Mouse (Mus musculus) forebrain, embryonic 11.5 days (tissue): ENCODE data around the gene Rpl13a. TPM values are rescaled to one million over a fixed set of nuclear protein-coding genes. Genes with fewer than 3 reads are reported as not detected.
A peak's percentile ranks its signal among the peaks of the same experiment; 100 is the strongest.

Experiments used
- ATAC-seq: fragments of 200-750 bp; cut with Nextera tagmentation; replicated peaks from 2 replicates; pipeline ENCODE4 v1.8.0; 2017; ENCODE audit warnings: moderate TSS enrichment; ENCODE audit not compliant: low FRiP score
- DNase-seq: peaks from one replicate; pipeline ENCODE4 v3.0.0-alpha.2; 2017; ENCODE audit warnings: low spot score
- H3K27ac ChIP-seq: fragments of 300-500 bp; sonication (generic); 2 replicates; pipeline ENCODE4 v1.5.1; 2014; ENCODE audit warnings: low read depth, low read length
- H3K27me3 ChIP-seq: fragments of 300-500 bp; sonication (generic); 2 replicates; pipeline ENCODE4 v1.6.1; 2014; ENCODE audit warnings: mild to moderate bottlenecking, low read length, mixed read lengths; ENCODE audit not compliant: control insufficient read depth, insufficient read depth
- H3K36me3 ChIP-seq: fragments of 300-500 bp; sonication (generic); 2 replicates; pipeline ENCODE4 v1.6.1; 2014; ENCODE audit warnings: mild to moderate bottlenecking, low read length, moderate library complexity, mixed read lengths; ENCODE audit not compliant: control insufficient read depth, insufficient read depth
- H3K4me1 ChIP-seq: fragments of 300-500 bp; sonication (generic); replicated peaks from 2 replicates; pipeline ENCODE4 v1.6.1; 2014; ENCODE audit warnings: low read length, mixed read lengths; ENCODE audit not compliant: control insufficient read depth, insufficient read depth
- H3K4me2 ChIP-seq: fragments of 300-500 bp; sonication (generic); 2 replicates; pipeline ENCODE4 v1.6.1; 2014; ENCODE audit warnings: low read depth, mild to moderate bottlenecking, low read length, moderate library complexity, mixed read lengths; ENCODE audit not compliant: severe bottlenecking
- H3K4me3 ChIP-seq: fragments of 300-500 bp; sonication (generic); 2 replicates; pipeline ENCODE4 v1.5.1; 2014; ENCODE audit warnings: low read depth, low read length
- H3K9ac ChIP-seq: fragments of 300-500 bp; sonication (generic); 2 replicates; pipeline ENCODE4 v1.6.1; 2014; ENCODE audit warnings: low read length
- H3K9me3 ChIP-seq: fragments of 300-500 bp; sonication (generic); 2 replicates; pipeline ENCODE4 v1.6.1; 2016; ENCODE audit warnings: low read length, mixed read lengths; ENCODE audit not compliant: control insufficient read depth
- WGBS: fragments of 180-500 bp; shearing (Covaris S2); extraction: QIAGEN DNeasy Blood & Tissue Kit; methylation state at CpG from one replicate; pipeline ENCODE4 v1.1.7; 2014; 5-methylcytosine and 5-hydroxymethylcytosine counted together
- polyA plus RNA-seq: library from polyadenylated mRNA; unstranded; fragments of >200 nt; fragmentation: Nextera tagmentation; extraction: Ambion mirVana; gene quantifications from 2 replicates; pipeline ENCODE4 v1.2.1, GENCODE M21; 2014

Rpl13a gene
- polyA plus RNA-seq, 1 experiment from 2014 or later, result 1,164 TPM

GRCm38 (mm10) chr7:45161612-45162473 lies 33.3 kb upstream of the Rpl13a start:
- 4% methylated on average over 35 of the region's 35 CpGs for WGBS
- Histone ChIP-seq H3K27ac (no peak overlapping the region), H3K9ac (0 out of 2 replicates have a peak overlapping the region, but pooled peaks have one; percentile 6)

GRCm38 (mm10) chr7:45160866-45161265 lies 32.3 kb upstream of the Rpl13a start:
- no peak for DNase-seq
- no peak overlapping the region for H3K9ac ChIP-seq
- ATAC-seq, result no peak
- H3K4me2 ChIP-seq, result no peak overlapping the region
- WGBS, result 96% methylated on average over 3 of the region's 3 CpGs
- H3K27me3 ChIP-seq, result peaks cover 34% of the 10 kb centered on the region
- no peak overlapping the region for H3K27ac ChIP-seq
- H3K36me3 ChIP-seq, result no peaks in the 10 kb centered on the region
- H3K9me3 ChIP-seq, result no peaks in the 10 kb centered on the region
- no peak overlapping the region for H3K4me3 ChIP-seq
- H3K4me1 ChIP-seq, result peaks cover 5% of the 10 kb centered on the region; the same call in 1 of the 2 replicates

More at GRCm38 (mm10) chr7:45161612-45162473, 33.3 kb upstream of the Rpl13a start:
- Histone ChIP-seq H3K36me3 (no peaks in the 10 kb centered on the region), H3K4me1 (peaks cover 5% of the 10 kb centered on the region; the same call in 1 of the 2 replicates), H3K27me3 (peaks cover 43% of the 10 kb centered on the region), H3K4me2 (peak overlapping the region; percentile 64), H3K4me3 (peak overlapping the region; percentile 31), H3K9me3 (no peaks in the 10 kb centered on the region)
- DNase-seq (peak; percentile 94), ATAC-seq (peak; percentile 83)

- DNase-seq (no peak), ATAC-seq (no peak)
- no peaks in the 10 kb centered on the region for H3K9me3 ChIP-seq
- peaks cover 5% of the 10 kb centered on the region; the same call in 1 of the 2 replicates for H3K4me1 ChIP-seq
- H3K36me3 ChIP-seq, result no peaks in the 10 kb centered on the region
- no peak overlapping the region for H3K4me3 ChIP-seq
- no peak overlapping the region for H3K27ac ChIP-seq
- H3K27me3 ChIP-seq, result peaks cover 29% of the 10 kb centered on the region
- H3K9ac ChIP-seq, result no peak overlapping the region
- WGBS, result 92% methylated on average over 6 of the region's 6 CpGs
- no peak overlapping the region for H3K4me2 ChIP-seq
Observed at GRCm38 (mm10) chr7:45160316-45160800, 31.8 kb upstream of the Rpl13a start.

GRCm38 (mm10) chr7:45158991-45159390 lies 30.4 kb upstream of the Rpl13a start:
- H3K4me3 ChIP-seq, result no peak overlapping the region
- H3K9me3 ChIP-seq, result no peaks in the 10 kb centered on the region
- H3K27me3 ChIP-seq, result peaks cover 15% of the 10 kb centered on the region
- H3K36me3 ChIP-seq, result no peaks in the 10 kb centered on the region
- no peak overlapping the region for H3K9ac ChIP-seq
- 92% methylated on average over 6 of the region's 6 CpGs for WGBS
- no peak for DNase-seq
- no peak overlapping the region for H3K27ac ChIP-seq
- no peak overlapping the region for H3K4me2 ChIP-seq
- no peak for ATAC-seq
- peaks cover 5% of the 10 kb centered on the region; the same call in 1 of the 2 replicates for H3K4me1 ChIP-seq

- Histone ChIP-seq H3K4me3 (no peak overlapping the region), H3K27ac (no peak overlapping the region), H3K4me2 (no peak overlapping the region), H3K9me3 (no peaks in the 10 kb centered on the region), H3K9ac (no peak overlapping the region), H3K36me3 (no peaks in the 10 kb centered on the region), H3K4me1 (peaks cover 6% of the 10 kb centered on the region; the same call in 1 of the 2 replicates), H3K27me3 (no peaks in the 10 kb centered on the region; the same call in 1 of the 2 replicates)
- WGBS, result 90% methylated on average over 14 of the region's 14 CpGs
- DNase-seq (no peak), ATAC-seq (no peak)
Observed at GRCm38 (mm10) chr7:45157459-45157858, 28.9 kb upstream of the Rpl13a start.

GRCm38 (mm10) chr7:45156206-45156605 lies 27.6 kb upstream of the Rpl13a start:
- H3K4me1 ChIP-seq, result peaks cover 4% of the 10 kb centered on the region; the same call in 1 of the 2 replicates
- no peak overlapping the region for H3K4me2 ChIP-seq
- ATAC-seq, result no peak
- no peak overlapping the region for H3K9ac ChIP-seq
- 96% methylated on average over 15 of the region's 15 CpGs for WGBS
- H3K27ac ChIP-seq, result no peak overlapping the region
- H3K9me3 ChIP-seq, result no peaks in the 10 kb centered on the region
- H3K27me3 ChIP-seq, result no peaks in the 10 kb centered on the region
- no peak for DNase-seq
- H3K36me3 ChIP-seq, result no peaks in the 10 kb centered on the region
- no peak overlapping the region for H3K4me3 ChIP-seq

GRCm38 (mm10) chr7:45155590-45155989 lies 27.0 kb upstream of the Rpl13a start:
- Histone ChIP-seq H3K36me3 (no peaks in the 10 kb centered on the region), H3K27me3 (no peaks in the 10 kb centered on the region), H3K9ac (no peak overlapping the region), H3K4me3 (no peak overlapping the region), H3K4me2 (no peak overlapping the region), H3K9me3 (no peaks in the 10 kb centered on the region), H3K27ac (no peak overlapping the region), H3K4me1 (peaks cover 4% of the 10 kb centered on the region; the same call in 1 of the 2 replicates)
- 87% methylated on average over 9 of the region's 9 CpGs for WGBS
- ATAC-seq (no peak), DNase-seq (no peak)

GRCm38 (mm10) chr7:45154993-45155514 lies 26.5 kb upstream of the Rpl13a start:
- no peaks in the 10 kb centered on the region for H3K27me3 ChIP-seq
- no peak for ATAC-seq
- H3K36me3 ChIP-seq, result no peaks in the 10 kb centered on the region
- H3K4me2 ChIP-seq, result peak overlapping the region; percentile 40
- WGBS, result 82% methylated on average over 12 of the region's 12 CpGs
- peaks cover 4% of the 10 kb centered on the region; the same call in 1 of the 2 replicates for H3K4me1 ChIP-seq
- H3K27ac ChIP-seq, result no peak overlapping the region
- H3K9ac ChIP-seq, result no peak overlapping the region
- H3K4me3 ChIP-seq, result peak overlapping the region; percentile 58
- H3K9me3 ChIP-seq, result no peaks in the 10 kb centered on the region
- DNase-seq, result no peak
